Mouse (Mus musculus): ENCODE results near the gene Abcd2.

- TF ChIP-seq CTCF (conservative IDR thresholded peaks at IDR 0.05; ENCODE audit: low read length) (no peak), POU5F1 (IDR thresholded peaks at IDR 0.05; ENCODE audit: borderline replicate concordance, low read length) (no peak)
These were observed 20.3 kb downstream of the Abcd2 start for GRCm38 (mm10) chr15:91171332-91171731.
